Comparison of ENCODE assay signal across 9 mouse cellular contexts in the genomic region with DNA sequence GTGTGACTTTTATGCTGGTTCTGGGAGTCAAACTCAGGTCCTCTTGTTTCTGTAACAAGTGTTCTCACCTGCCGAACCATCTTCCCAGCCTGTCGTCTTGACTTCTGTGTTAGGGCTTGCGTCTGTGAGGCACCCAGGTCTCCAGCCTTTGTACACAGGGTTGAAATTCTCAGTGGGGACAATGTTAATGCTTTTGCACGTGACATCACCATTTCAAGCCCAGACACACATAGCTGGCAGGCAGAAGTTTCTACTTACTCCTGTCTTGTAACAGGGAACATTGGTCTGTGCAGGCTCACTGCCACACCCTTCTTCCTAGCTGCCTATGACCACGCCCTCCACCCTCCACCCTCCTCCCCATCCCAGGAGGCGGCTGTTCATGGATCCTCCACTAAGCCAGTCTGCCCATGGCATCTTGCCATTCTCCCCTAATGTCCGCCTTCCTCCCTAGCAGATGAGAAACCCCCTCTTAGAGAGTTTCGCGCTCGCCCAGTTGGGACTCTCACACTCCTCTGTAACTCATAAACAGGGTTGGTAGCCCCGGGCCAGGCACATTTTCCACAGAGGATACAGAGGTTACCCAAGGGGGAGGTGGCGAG.
DNase-seq lines count a peak whose midpoint lies in the region; ATAC-seq lines count a peak whose summit lies in the region.
"Had no signal": no experiment of that assay in that cellular context is flagged by ENCODE, and none has a peak within 500 bp of the region (broad histone marks: within the 10 kb centered on the region; RNA-seq: fewer than 3 reads in every experiment).

No protein-coding gene starts in this region.

- DNase-seq in lung, postnatal 25 days (ENCODE audit: low spot score): no peak
- peak; percentile 52 for DNase-seq in ZHBTc4 (ENCODE audit: low read depth, low spot score)
- no peak for DNase-seq in liver, embryonic 11.5 days (ENCODE audit: low spot score)
- no peak for DNase-seq in urinary bladder, postnatal 25 days (ENCODE audit: low spot score)
- no peak for DNase-seq in heart, postnatal 36 days
- DNase-seq: heart, postnatal 14 days had no signal

- intact Hi-C loops in heart, postnatal 36 days (cut with DNase I): no loop called here

- H3K36me3 ChIP-seq in forebrain, embryonic 12.5 days (replicated peaks): no peaks in the 10 kb centered on the region
- H3K36me3 ChIP-seq in forebrain, embryonic 15.5 days: no peaks in the 10 kb centered on the region
- no peaks in the 10 kb centered on the region for H3K36me3 ChIP-seq in lung, embryonic 16.5 days (ENCODE audit: control insufficient read depth, insufficient read depth, low read length)
- H3K36me3 ChIP-seq in liver, embryonic 11.5 days (ENCODE audit: control insufficient read depth, insufficient read depth, low read length): no peaks in the 10 kb centered on the region; the same call in 1 of the 2 replicates

- H3K9ac ChIP-seq in forebrain, embryonic 12.5 days: no peak overlapping the region
- H3K9ac ChIP-seq in forebrain, embryonic 15.5 days (replicated peaks): no peak overlapping the region
- H3K9ac ChIP-seq in lung, embryonic 16.5 days (ENCODE audit: low read length): 0 out of 2 replicates have a peak overlapping the region, but pooled peaks have one; percentile 11
- no peak overlapping the region for H3K9ac ChIP-seq in liver, embryonic 11.5 days (ENCODE audit: low read depth, low read length)

- peaks cover 54% of the 10 kb centered on the region for H3K4me1 ChIP-seq in forebrain, embryonic 12.5 days
- peaks cover 47% of the 10 kb centered on the region for H3K4me1 ChIP-seq in forebrain, embryonic 15.5 days
- H3K4me1 ChIP-seq in lung, embryonic 16.5 days (replicated peaks; ENCODE audit: control insufficient read depth, insufficient read depth, low read length): peaks cover 63% of the 10 kb centered on the region
- peaks cover 89% of the 10 kb centered on the region for H3K4me1 ChIP-seq in liver, embryonic 11.5 days (replicated peaks; ENCODE audit: control insufficient read depth, insufficient read depth, low read length)

- no peaks in the 10 kb centered on the region for H3K27me3 ChIP-seq in forebrain, embryonic 12.5 days
- H3K27me3 ChIP-seq in forebrain, embryonic 15.5 days: no peaks in the 10 kb centered on the region
- H3K27me3 ChIP-seq in lung, embryonic 16.5 days (ENCODE audit: control insufficient read depth, insufficient read depth, low read depth, low read length): no peaks in the 10 kb centered on the region
- no peaks in the 10 kb centered on the region for H3K27me3 ChIP-seq in liver, embryonic 11.5 days (replicated peaks; ENCODE audit: control insufficient read depth, insufficient read depth, low read length)

- H3K4me2 ChIP-seq in forebrain, embryonic 12.5 days: no peak overlapping the region
- H3K4me2 ChIP-seq in forebrain, embryonic 15.5 days (replicated peaks): no peak overlapping the region
- no peak overlapping the region for H3K4me2 ChIP-seq in lung, embryonic 16.5 days (ENCODE audit: low read depth, low read length)
- H3K4me2 ChIP-seq in liver, embryonic 11.5 days: no peak overlapping the region

- no peak for ATAC-seq in forebrain, embryonic 12.5 days (ENCODE audit: low FRiP score)
- no peak for ATAC-seq in forebrain, embryonic 15.5 days (replicated peaks)
- ATAC-seq in lung, embryonic 16.5 days (ENCODE audit: low read depth): no peak
- ATAC-seq in liver, embryonic 11.5 days (replicated peaks; ENCODE audit: low FRiP score): no peak

- H3K9me3 ChIP-seq in forebrain, embryonic 12.5 days: no peaks in the 10 kb centered on the region
- no peaks in the 10 kb centered on the region for H3K9me3 ChIP-seq in forebrain, embryonic 15.5 days
- H3K9me3 ChIP-seq in lung, embryonic 16.5 days (ENCODE audit: control insufficient read depth, low read length): no peaks in the 10 kb centered on the region
- H3K9me3 ChIP-seq in liver, embryonic 11.5 days (ENCODE audit: control insufficient read depth, low read length): no peaks in the 10 kb centered on the region

- no peak overlapping the region for H3K4me3 ChIP-seq in forebrain, embryonic 12.5 days (replicated peaks)
- H3K4me3 ChIP-seq in forebrain, embryonic 15.5 days: no peak overlapping the region
- H3K4me3 ChIP-seq in lung, embryonic 16.5 days (ENCODE audit: low read length): no peak overlapping the region
- H3K4me3 ChIP-seq in liver, embryonic 11.5 days (ENCODE audit: low read depth, low read length): no peak overlapping the region

- WGBS in forebrain, embryonic 12.5 days: 81% methylated on average over 12 of the region's 12 CpGs
- 65% methylated on average over 12 of the region's 12 CpGs for WGBS in forebrain, embryonic 15.5 days
- 55% methylated on average over 12 of the region's 12 CpGs for WGBS in lung, embryonic 16.5 days
- WGBS in liver, embryonic 11.5 days: 69% methylated on average over 12 of the region's 12 CpGs

- 0 out of 2 replicates have a peak overlapping the region, but pooled peaks have one; percentile 25 for H3K27ac ChIP-seq in forebrain, embryonic 12.5 days
- H3K27ac ChIP-seq in forebrain, embryonic 15.5 days (replicated peaks): no peak overlapping the region
- H3K27ac ChIP-seq in lung, embryonic 16.5 days (ENCODE audit: low read length): peak overlapping the region; percentile 33; the same call in 1 of the 2 replicates
- 0 out of 2 replicates have a peak overlapping the region, but pooled peaks have one; percentile 16 for H3K27ac ChIP-seq in liver, embryonic 11.5 days (ENCODE audit: low read depth, low read length)
